Mouse (Mus musculus): ENCODE measurements around the gene Nlgn1. TPM values are rescaled to one million over a fixed set of nuclear protein-coding genes. Genes with fewer than 3 reads are reported as not detected.

The Nlgn1 gene
- polyA plus RNA-seq, 1 experiment from 2014 or later: 0.34 TPM

DNA sequence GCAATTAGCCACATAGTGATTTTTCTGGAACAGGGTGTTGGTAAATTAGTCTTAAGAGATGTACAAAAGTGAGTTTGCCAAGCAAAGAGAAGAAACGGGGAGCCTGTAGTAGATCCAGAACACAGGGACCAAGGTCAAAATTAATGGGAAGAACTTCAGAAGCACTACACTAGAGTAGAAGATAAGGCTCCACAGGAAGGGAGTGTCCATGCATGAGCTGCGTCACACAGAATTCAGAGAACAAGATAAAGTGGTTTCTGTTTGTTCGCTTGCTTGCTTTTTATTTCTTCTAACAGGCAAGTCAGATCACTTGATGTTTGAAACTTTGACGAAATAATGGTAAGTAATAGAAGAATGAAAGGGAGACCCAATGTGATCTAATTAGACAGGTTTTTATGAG is 920.3 kb downstream of the Nlgn1 start:
- Histone ChIP-seq H3K9me3 (ENCODE audit: control insufficient read depth, low read length) (no peaks in the 10 kb centered on the region), H3K4me3 (ENCODE audit: control insufficient read depth in 1 of 2, insufficient read depth in 1 of 2, low read depth in 1 of 2, low read length in 2 of 2) (no peak overlapping the region), H3K27me3 (ENCODE audit: control insufficient read depth, insufficient read depth, low read length) (no peaks in the 10 kb centered on the region), H3K9ac (ENCODE audit: low read length) (no peak overlapping the region), H3K4me1 (ENCODE audit: control insufficient read depth in 2 of 2, insufficient read depth in 2 of 2, low read length in 2 of 2) (no peaks in the 10 kb centered on the region), H3K27ac (replicated peaks in 1 of 2; ENCODE audit: control insufficient read depth in 1 of 2, insufficient read depth in 1 of 2, low read depth in 2 of 2, low read length in 2 of 2) (no peak overlapping the region), H3K4me2 (ENCODE audit: low read length) (no peak overlapping the region), H3K36me3 (ENCODE audit: control insufficient read depth, insufficient read depth, low read length) (no peaks in the 10 kb centered on the region)
- 58% methylated on average over 4 of the region's 4 CpGs for WGBS
- no peak for ATAC-seq (ENCODE audit: insufficient number of reproducible peaks, insufficient read depth, low FRiP score, low read depth)
